Mouse (Mus musculus): Measurements from ENCODE around the gene Abhd12b. TPM values are rescaled to one million over a fixed set of nuclear protein-coding genes. Genes with fewer than 3 reads are reported as not detected.

The Abhd12b gene
- polyA plus RNA-seq (2012; rRNA removed): not detected in 2 replicates

DNA sequence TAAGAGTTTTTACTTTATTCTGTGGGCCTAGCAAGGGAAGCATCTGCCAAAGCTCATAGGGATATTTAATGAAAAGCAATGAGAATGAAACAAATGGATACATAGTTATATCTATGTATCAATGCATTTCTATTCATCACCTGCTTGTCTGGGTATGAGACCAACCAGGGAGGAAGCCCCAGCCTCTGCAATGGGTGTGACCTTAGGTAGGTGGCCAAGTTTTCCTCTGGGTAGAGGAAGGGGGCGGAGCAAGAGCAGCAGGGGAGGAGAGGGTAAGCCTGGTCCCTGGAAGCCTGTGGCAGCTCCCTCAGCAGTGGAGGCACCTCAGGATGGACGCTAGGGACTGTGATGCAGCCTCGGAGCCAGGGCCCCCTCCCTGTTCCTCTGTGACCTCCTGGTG, at the start of gene Abhd12b:
Gene Abhd12b, plus strand, starts transcription at position 301 of the 400 bp plus-strand sequence.

DNA sequence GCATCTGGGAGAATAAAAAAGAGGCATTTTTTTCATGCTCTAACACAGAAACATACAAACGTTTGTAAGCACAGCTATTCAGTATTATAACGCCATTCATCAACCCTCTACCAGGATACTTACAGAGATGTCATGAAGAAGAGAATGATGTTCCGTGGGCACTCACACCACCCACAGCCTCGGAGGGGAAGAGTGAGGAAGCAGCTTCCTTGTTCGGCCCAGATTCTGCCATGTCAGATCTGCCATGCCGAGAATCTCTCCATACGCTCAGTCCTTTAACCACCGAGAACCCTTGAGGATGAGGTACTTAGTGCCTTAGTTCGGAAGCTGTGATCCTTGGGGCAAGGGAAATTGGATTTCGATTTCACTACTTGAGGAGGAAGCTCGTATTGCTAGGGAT, 40.6 kb upstream of the Abhd12b start, which contains the start of gene Nin:
Gene Nin, minus strand, starts transcription at position 367 of the 400 bp plus-strand sequence.

DNA sequence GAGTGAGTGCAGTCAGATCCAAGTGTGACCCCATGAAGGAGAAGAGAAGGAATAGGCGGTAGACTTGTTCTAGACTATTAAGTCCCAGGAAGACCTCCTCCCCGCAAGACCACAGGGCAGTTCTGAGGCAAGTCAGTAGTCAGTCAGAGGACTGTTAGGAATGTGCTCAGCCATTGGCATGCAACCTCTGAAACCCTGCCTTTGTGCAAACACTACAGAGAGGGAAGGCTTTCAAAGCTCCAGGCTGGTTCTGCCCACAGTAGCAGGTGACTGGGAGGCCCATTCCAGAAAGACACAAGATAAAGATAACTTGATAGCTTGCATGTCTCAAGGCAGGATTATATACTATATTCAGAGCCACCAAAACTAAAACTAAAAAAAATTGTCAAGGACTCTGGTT, 77.4 kb downstream of the Abhd12b start, which contains the start of gene Pygl:
Gene Pygl, minus strand, starts transcription at position 195 of the 400 bp plus-strand sequence.

Other genes starting within 250 kb of the Abhd12b start
- 18.4 and 22.5 TPM in 2 replicates for gene Sav1, start 167.1 kb upstream of the Abhd12b start, polyA plus RNA-seq (2012; rRNA removed)
- 3.7 and 3.9 TPM in 2 replicates for gene Nin, start 40.4 kb upstream of the Abhd12b start, polyA plus RNA-seq (2012; rRNA removed)
- 27.4 and 33.7 TPM in 2 replicates for gene Pygl, start 77.3 kb downstream of the Abhd12b start, polyA plus RNA-seq (2012; rRNA removed)
- 0.01 and 0.05 TPM in 2 replicates for gene Trim9, start 193.5 kb downstream of the Abhd12b start, polyA plus RNA-seq (2012; rRNA removed)